Mouse (Mus musculus): ENCODE data around the gene Fdx1. TPM values are rescaled to one million over a fixed set of nuclear protein-coding genes. Genes with fewer than 3 reads are reported as not detected.

Gene Fdx1
- total RNA-seq (2021) = 10 to 100 TPM; 17.3 to 21.7 TPM
- long read RNA-seq, experiment 1, transcript Fdx1-201 (4 exons, 875 nt) = major isoform, 9 of 13 reads
- long read RNA-seq, experiment 1, partial matches to known transcripts = 1 of 13 reads
- long read RNA-seq, experiment 1, other reads (novel, unspliced or antisense) = 1 of 13 reads
- long read RNA-seq, experiment 2, transcript Fdx1-201 (4 exons, 875 nt) = major isoform, 13 of 15 reads
- long read RNA-seq, experiment 2, partial matches to known transcripts = 1 of 15 reads
- long read RNA-seq, experiment 2, other reads (novel, unspliced or antisense) = 0 of 15 reads

DNA sequence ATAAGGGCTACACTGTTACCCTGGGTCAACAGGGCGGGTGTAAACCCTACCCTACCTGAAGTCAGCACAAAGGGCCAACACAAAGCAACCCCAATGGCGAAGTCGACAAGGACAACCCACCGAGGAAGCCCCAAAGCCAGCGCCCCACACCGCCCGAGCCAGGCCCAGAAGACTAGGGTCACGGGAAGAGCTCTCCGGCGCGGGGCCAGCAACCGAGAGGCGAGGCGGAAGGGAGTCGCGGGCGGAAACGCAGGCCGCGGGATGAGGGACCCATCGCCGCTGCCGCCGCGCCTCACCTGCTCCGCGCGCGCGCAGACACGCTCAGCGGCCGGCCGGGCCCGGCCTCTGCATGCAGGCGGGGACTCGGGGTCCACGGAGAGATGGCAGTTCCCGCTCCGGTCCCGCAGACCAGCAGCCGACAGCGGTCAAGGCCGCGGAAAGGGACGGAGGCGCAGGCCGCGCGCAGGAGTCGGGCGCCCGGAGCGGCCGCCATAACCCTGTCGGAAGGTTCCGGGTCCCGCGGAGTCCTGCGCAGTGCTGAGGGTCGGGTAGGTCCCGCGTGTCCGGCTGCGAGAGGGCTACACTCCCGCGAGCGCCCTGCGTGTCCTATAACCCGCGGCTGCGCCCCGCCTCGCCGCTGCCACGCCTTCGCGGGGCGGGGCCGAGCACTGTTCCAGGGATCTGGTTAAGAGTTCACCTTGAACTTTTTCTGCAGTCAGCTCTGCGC is at the start of gene Fdx1:
Fdx1 (minus strand) TSS at position 582 of the 727 bp plus-strand sequence.
- DNase-seq (ENCODE audit: extremely low spot score in 1 of 2, low spot score in 2 of 2) = peak; percentile 62 to 64
- no peak for TF ChIP-seq CTCF (IDR thresholded peaks at IDR 0.05)
- Histone ChIP-seq H3K27ac (peak within 1 kb of the TSS; percentile 87), H3K4me3 (peak within 1 kb of the TSS; percentile 81)
- intact Hi-C loops (cut with DNase I) = no loop called here

DNA sequence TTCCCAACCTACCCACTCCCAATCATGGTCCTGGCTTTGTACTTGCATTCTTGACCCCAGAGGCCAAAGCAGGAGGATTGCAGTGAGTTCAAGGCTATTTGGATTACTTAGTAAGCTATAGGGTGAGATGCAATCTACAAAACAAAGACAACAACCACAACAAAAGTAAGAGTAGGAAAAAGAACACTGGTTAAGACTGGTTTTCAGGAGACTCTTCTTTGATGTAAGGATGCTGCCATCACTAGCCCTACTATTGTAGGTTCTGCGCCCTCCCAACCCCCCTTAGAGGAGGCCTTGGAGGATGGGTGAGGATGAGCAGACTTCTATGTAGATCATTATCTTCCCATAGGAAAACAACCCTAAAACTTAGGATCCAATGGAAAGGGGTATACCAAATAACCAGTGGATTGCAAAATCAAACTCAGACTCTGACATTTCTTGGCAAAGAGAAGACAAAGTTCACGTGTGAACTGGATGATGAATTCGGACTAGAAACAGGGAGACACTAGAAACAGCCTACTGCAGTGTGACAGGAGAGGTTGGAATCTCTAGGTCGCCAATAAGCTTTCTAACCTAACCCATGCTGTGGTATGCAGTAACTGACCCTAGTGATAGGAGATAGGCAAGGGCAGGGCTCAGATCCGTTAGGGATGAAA is 49.6 kb upstream of the Fdx1 start:
- TF ChIP-seq CTCF (IDR thresholded peaks at IDR 0.05) = no peak
- H3K4me3 ChIP-seq = no peak overlapping the region
- H3K27ac ChIP-seq = no peak overlapping the region
- intact Hi-C loops (cut with DNase I) = no loop called here
- DNase-seq (ENCODE audit: extremely low spot score in 1 of 2, low spot score in 2 of 2) = no peak

- no peak; the same call in none of the 2 replicates for TF ChIP-seq CTCF (IDR thresholded peaks at IDR 0.05)
- DNase-seq (ENCODE audit: extremely low spot score in 1 of 2, low spot score in 2 of 2) = no peak
- Histone ChIP-seq H3K4me3 (no peak overlapping the region), H3K27ac (no peak overlapping the region)
- intact Hi-C loops (cut with DNase I) = no loop called here
These were observed 49.0 kb upstream of the Fdx1 start for GRCm38 (mm10) chr9:52012311-52012710.

GRCm38 (mm10) chr9:52008511-52008910 is 45.2 kb upstream of the Fdx1 start:
- TF ChIP-seq CTCF (IDR thresholded peaks at IDR 0.05) = no peak
- intact Hi-C loops (cut with DNase I) = no loop called here

DNA sequence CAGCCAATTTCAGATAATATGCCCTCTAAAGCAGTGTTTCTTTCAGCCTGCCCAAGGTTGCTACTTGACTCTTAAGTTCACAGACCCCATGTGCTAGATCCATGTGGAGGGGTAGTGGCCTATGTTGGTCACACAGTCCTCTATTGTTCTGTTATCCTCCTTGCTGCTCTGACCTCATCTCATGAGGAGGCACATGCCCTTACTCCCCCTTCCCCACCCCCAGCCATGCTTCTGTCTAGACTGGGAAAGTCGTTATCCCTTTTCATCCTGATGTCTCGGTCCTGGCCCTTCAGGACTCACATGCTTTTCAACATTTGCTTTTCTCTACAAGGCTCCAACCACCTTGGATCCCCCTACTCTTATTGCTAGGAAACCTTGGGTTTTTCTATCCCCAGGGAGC is 44.0 kb upstream of the Fdx1 start:
- no peak for TF ChIP-seq CTCF (IDR thresholded peaks at IDR 0.05)
- intact Hi-C loops (cut with DNase I) = no loop called here
- no peak for DNase-seq (ENCODE audit: extremely low spot score in 1 of 2, low spot score in 2 of 2)

More at GRCm38 (mm10) chr9:52008511-52008910, 45.2 kb upstream of the Fdx1 start:
- Histone ChIP-seq H3K4me3 (no peak overlapping the region), H3K27ac (no peak overlapping the region)
- no peak for DNase-seq (ENCODE audit: extremely low spot score in 1 of 2, low spot score in 2 of 2)

DNA sequence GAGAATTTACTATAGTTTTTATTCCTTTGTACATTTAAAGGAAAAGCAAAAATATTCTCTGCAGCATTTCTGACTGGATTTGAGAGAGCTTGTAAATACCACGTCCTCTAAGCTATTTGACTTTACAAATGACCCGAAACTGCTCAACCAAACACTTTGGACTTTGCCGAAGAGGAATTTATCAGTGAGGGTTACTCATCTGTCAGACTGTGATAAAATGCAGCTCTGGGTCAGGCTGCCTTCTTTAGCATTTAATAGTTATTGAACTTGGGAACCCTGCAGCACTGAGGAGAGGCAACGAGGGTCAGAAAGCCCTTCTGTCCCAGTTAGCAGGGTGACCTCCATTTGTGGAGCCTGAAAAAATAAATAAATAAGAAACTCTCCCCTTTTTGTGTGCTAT is 40.1 kb upstream of the Fdx1 start:
- intact Hi-C loops (cut with DNase I) = no loop called here
- Histone ChIP-seq H3K4me3 (no peak overlapping the region), H3K27ac (no peak overlapping the region)
- TF ChIP-seq CTCF (IDR thresholded peaks at IDR 0.05) = no peak
- no peak for DNase-seq (ENCODE audit: extremely low spot score in 1 of 2, low spot score in 2 of 2)

More for the DNA sequence above, 44.0 kb upstream of the Fdx1 start:
- Histone ChIP-seq H3K27ac (no peak overlapping the region), H3K4me3 (no peak overlapping the region)

DNA sequence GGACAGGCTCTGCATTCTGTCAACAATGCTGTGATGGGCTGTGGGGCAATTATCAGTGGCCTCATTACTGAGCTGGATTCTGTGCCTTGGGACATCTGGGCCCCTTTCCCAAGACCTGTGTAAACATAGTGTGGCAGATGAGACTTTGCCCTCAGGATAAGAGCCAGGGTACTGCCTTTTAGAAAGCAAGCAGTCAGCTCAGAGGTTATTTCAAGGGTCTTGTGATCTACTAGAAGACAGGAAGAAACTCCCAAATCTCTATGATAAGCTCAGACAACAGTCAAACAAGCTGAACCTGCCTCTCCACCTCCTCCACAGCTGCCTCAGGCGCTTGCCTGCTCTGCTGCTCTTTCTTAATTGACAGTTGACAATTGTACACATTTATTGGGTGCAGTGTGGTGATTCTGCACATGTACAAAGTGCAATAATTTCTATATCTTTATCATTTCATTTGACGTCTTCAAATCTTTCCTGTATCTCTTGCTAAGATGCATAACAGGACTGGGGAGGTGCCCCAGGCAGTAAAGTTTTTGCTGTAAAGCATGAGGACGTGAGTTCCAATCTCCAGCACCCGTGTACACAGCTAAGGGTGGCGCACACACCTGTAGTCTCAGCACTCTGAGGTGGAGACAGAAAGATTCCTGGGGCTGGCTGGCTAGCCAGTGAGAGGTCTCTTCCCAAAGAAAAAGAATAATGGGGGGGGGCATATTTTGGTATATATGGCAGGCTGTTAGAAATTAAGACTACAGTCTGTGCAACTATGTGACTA is 32.2 kb upstream of the Fdx1 start:
- no peak for DNase-seq (ENCODE audit: extremely low spot score in 1 of 2, low spot score in 2 of 2)
- no peak for TF ChIP-seq CTCF (IDR thresholded peaks at IDR 0.05)
- Histone ChIP-seq H3K27ac (no peak overlapping the region), H3K4me3 (no peak overlapping the region)
- intact Hi-C loops (cut with DNase I) = no loop called here

- no peak for TF ChIP-seq CTCF (IDR thresholded peaks at IDR 0.05)
- no peak for DNase-seq (ENCODE audit: extremely low spot score in 1 of 2, low spot score in 2 of 2)
- intact Hi-C loops (cut with DNase I) = no loop called here
These were observed 31.4 kb upstream of the Fdx1 start for GRCm38 (mm10) chr9:51994636-51995260.

GRCm38 (mm10) chr9:51993486-51994275 is 30.3 kb upstream of the Fdx1 start:
- peak; percentile 45 for TF ChIP-seq CTCF (IDR thresholded peaks at IDR 0.05)
- intact Hi-C loops (cut with DNase I) = no loop called here
- Histone ChIP-seq H3K4me3 (no peak overlapping the region), H3K27ac (no peak overlapping the region)
- no peak for DNase-seq (ENCODE audit: extremely low spot score in 1 of 2, low spot score in 2 of 2)

More at GRCm38 (mm10) chr9:51994636-51995260, 31.4 kb upstream of the Fdx1 start:
- Histone ChIP-seq H3K27ac (no peak overlapping the region), H3K4me3 (no peak overlapping the region)

DNA sequence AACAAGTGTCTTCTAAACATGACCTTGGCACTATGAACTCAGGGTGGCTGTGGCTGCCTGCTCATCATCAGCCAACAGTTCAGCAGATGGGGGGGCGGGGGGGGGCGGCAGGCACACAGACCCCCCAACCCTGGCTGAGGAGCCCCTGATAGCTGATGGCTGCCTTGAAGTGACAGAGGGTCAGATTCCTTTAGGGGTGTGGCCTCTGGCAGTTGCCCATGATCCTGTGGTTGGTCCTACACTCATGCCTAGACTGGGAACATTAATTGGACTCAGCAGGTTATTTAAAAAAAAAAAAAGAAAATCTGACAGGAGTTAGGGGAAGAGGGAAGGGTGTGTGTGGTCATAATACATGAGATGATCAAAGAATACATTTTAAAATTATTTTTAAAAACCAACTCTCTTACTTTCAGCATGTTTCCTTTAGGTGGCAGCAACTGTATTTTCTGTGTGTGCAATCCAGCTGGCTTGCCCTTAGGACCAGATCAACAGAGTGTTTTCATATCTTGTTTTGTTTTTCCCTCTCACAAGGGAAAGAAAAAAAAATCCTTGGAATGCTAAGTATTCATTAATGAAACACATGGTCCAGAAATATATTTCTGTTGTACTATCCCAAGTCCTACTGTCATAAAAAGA is 28.0 kb upstream of the Fdx1 start:
- peak; percentile 46 for TF ChIP-seq CTCF (IDR thresholded peaks at IDR 0.05)
- no peak for DNase-seq (ENCODE audit: extremely low spot score in 1 of 2, low spot score in 2 of 2)
- Histone ChIP-seq H3K4me3 (no peak overlapping the region), H3K27ac (no peak overlapping the region)
- intact Hi-C loops (cut with DNase I) = loop anchor here (1.0 kb wide), 1 partner anchor 107 kb away; no protein-coding TSS in a partner anchor
